Mouse (Mus musculus): ENCODE results near the gene Mapk1.
"Not testable (repeated sequence)": the region's sequence is repeated elsewhere in the genome, so short reads cannot be mapped to it uniquely, and the experiment has no call there.

Gene Mapk1

DNA sequence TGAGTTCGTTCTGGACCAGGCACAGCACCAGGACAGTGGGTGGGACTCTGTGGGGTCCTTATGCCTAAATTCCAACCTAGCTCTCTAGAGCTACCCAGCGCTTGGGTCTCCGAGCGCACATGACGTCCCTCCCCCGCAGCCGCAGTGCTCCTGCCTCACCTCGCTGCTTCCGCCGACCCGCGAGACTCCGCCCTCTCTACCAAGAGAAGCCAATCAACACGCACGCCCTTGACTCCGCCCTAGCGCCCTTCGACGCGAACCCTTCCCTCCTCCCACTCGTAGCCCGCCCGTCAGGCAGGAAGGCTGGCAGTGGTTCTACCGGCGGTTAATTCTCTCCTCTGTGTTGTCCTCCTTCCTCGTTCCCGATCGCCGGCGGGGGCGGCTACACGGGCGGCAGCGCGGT lies at the start of gene Mapk1:
Gene Mapk1, plus strand, starts transcription at position 252 of the 403 bp plus-strand sequence.
- in situ Hi-C loops (cut with MboI; ENCODE audit: low sequenced_read_pairs): no loop called here

DNA sequence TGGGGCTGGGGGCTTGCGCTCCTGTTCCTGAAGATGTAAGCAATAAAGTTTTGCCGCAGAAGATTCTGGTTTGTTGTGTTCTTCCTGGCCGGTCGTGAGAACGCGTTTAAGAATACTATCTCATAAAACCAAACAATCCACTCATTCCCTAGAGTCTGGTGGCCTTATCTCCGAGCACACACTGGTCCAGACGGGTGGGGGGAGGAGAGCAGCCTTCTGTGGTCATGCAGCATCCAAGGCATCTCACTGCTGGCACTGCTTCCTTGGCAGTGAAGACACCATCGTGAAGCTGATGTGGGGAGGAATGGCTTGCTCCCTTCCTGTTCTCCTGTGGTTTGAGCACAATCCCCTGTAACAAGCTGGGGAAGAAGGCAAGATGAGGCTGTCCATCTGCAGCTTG lies 43.6 kb upstream of the Mapk1 start:
- in situ Hi-C loops (cut with MboI; ENCODE audit: low sequenced_read_pairs): no loop called here

DNA sequence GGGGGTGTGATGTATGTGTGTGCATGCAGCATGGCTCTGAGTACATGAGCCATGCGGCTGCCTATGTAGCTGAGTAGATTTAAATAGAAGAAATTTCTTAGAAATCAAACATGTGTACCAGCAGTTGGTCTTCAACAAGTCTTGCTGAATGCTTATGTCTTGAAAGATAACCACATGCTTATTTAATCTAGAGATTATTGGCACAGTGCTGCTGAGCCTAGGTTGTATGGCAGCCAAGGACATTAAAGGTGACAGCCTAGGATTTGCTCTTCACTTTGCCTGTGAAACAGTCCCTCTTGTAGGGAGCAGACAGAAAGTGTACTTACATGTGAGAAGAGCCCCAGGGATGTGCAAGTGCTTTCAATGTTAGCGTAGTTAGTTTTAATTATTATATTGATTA lies 42.1 kb upstream of the Mapk1 start:
- in situ Hi-C loops (cut with MboI; ENCODE audit: low sequenced_read_pairs): no loop called here

DNA sequence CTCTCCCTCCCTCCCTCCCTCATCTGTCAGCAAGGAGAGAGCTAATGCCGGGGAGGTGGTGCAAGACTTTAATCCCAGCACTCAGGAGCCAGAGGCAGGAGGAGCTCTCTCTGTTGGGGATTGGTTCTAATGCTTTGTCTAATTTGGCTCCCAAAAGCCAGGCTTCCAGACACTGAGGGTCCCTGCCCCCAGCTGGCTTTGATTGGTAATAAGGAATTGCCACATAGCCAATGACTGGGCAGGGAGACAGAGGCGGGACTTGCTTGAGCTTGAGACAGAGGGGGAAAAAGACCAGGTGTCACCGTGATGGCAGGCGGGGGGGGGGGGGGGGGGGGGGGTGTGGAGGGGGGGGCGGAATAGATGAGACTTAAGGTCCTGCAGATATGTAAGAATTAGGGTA lies 24.6 kb upstream of the Mapk1 start:
- in situ Hi-C loops (cut with MboI; ENCODE audit: low sequenced_read_pairs): no loop called here

DNA sequence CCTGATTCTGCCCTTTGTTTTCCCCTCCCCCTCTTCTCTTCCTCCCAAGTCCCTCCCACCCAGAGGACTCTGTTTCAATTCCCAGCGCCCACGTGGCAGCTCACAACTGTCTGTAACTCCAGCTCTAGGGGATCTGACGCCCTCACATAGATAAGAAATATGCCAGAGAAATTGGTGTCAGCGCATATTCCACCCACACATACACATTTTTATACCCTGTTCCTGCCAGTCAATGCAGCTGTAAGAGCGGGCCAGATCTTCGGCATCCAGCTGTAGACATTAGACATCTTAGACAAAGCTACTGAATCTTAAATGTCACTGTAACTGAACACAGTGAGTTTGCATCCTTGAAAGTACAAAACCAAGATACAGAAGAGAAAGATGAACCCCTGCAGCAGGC lies 23.3 kb upstream of the Mapk1 start:
- in situ Hi-C loops (cut with MboI; ENCODE audit: low sequenced_read_pairs): no loop called here

DNA sequence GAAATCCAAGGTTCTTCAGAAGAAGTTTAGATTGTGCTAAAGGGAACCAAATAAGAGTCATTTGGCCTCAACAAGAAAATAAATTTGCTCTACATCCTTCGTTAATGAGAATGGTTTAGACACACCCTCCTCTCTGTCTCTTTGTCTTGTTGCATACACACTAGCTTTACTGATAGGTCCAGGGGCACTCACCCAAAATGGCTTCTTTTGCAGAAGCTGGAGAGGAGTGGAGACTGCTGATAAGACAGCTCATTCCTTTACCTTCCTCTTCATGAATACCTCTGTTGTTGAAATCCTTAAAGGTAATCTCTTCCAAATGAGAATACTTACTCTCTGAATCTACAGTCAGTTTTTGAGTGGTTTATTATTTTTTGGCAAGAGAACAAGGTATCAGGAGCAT lies 18.0 kb upstream of the Mapk1 start:
- in situ Hi-C loops (cut with MboI; ENCODE audit: low sequenced_read_pairs): no loop called here

DNA sequence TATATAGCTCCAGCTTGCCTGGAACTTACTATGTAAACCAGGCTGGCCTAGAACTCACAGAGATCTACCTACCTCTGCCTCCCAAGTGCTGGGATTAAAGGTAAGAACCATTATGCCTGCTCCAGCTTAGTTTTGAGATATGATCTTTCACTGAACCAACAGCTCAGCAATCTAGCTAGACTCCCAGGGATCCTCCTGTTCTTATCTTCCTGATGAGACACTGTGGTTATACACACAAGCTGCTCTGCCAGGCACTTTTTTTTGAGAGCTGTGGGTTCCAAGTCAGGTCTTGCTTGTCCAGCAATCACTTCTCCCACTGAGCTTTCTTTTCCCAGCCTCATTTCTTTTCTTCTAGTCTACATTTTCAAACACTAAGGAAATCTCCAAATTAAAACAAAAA lies 16.9 kb upstream of the Mapk1 start:
- in situ Hi-C loops (cut with MboI; ENCODE audit: low sequenced_read_pairs): no loop called here

DNA sequence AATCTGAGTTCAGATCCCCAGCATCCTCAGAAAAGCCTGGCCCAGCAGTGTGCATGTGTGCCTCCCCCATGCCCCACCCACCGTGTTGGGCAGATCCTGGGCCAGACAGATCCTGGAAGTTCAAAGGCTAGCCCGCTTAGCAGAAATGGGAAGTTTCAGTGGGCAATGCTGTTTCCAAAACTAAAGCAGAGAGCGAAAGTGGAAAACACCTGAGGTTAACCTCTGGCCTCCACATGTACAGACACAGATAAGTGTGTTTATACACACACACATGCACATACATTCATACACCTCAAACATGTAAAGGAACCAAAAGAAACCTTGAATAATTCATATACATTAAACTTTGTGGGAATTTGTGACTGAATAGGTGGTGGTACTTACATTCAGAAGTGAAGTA lies 5.1 kb upstream of the Mapk1 start:
- in situ Hi-C loops (cut with MboI; ENCODE audit: low sequenced_read_pairs): no loop called here

DNA sequence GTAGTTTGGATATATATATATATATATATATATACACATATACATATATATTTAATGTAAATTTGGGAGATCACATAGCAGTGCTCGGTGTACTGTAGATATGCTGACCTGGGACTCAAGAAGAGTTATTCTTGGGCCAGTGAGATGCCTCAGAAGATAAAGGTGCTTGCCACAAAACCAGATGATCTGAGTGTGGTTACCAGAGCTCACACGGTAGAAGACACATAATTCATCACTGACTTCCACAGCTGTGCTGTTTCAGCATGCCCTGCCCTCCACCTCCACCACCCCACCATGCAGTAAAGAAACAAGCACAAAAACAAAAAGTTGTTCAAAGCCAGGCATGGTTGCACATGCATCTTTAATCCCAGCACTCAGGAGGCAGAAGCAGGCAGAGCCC lies 4.4 kb upstream of the Mapk1 start:
- in situ Hi-C loops (cut with MboI; ENCODE audit: low sequenced_read_pairs): no loop called here

DNA sequence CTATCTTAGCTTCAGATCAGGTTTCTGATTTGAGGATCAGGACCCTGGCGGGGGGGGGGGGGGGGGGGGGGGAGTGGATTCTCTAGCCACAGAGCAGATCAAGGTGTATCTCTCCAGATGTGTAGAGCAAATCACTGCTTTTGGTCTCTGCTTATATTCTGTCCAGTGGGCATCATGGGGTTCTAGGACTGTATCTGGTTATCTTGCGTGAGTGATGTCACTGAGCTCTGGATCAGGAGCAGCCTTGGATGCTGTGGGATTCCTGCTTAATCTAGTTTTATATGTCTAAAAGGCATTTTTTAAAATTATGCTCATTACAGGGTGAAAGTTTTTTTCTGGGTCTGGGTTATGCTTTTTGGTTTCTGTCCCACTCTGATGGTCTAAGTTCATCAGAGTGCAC lies 546 bp upstream of the Mapk1 start:
- in situ Hi-C loops (cut with MboI; ENCODE audit: low sequenced_read_pairs): no loop called here

DNA sequence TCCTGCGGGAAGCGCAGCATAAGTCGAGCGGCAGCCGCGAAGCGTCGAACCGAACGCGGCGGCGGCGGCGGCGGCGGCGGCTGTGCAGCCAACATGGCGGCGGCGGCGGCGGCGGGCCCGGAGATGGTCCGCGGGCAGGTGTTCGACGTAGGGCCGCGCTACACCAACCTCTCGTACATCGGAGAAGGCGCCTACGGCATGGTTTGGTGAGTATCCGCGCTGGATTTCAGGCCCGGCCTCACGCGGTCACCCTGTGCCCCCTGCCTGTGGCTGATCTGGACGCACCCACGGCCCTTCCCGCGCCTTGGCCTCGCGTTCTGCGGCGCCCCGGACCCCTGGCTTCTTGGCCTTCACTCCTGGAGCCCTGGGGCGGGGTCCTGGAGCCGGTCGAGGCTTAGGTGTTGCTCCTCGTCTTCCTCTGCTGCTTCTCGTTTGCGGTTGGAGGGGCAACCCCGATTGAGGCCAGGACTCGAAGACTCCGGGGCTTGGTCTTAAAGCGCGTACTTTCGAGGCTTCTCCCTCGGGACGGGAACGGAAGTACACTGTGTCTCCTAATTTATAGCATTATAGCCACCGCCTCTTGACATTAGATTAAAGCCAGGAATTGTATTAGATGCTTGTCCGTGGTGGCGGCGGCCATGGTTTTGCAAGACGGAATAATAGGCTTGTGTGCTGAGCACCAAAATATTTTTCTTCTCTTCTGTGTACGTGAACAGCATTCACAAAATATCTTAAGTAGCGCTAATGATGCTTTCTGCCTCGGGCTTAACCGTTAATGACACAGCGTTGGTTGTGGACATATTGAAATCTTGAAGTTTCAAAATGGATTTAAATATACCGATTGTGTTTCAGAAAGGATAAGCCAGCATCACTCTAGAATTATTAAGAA lies 596 bp downstream of the Mapk1 start:
- in situ Hi-C loops (cut with MboI; ENCODE audit: low sequenced_read_pairs): no loop called here

DNA sequence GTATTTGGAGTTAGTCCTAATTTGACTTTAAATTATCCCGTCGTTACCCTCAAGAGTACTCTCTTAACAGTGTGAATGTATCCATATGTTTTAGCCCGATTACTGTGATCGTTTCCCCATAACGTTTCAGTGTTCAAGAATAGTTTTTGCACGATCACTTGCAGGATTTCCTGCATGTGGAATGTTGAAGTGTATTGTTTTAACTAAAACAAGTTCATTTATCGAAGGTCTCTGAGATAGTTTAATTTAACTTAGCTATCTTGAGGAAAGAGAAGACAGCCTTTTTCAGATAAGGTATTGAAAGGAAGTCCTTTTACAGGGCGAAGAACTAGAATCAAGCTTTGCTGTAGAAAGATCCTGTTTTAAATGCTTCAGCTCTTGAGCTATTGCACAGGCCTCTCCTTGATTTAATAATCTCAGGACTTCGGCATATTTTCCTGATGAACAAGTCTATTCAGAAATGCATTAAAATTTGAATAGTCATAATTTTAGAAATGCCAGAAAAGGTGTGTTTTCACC lies 1.3 kb downstream of the Mapk1 start:
- in situ Hi-C loops (cut with MboI; ENCODE audit: low sequenced_read_pairs): no loop called here

DNA sequence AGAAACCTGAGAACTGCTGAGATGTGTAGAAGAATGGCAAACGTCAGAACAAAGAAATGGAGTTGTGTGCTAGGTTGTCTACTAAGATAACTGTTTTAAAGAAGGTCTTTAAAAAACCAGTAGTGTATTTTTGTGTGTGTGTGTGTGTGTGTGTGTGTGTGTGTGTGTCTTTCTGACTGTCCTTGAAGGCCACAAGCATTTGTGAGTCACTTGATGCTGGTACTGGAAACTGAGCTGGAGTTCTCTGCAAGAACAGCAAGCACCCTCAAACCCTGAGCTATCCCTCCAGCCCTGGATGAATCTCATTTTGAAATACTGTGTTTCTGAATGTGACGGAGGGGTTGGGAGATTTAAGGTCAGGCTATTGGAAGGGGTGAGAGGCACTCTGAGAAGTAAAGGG lies 4.1 kb downstream of the Mapk1 start:
- in situ Hi-C loops (cut with MboI; ENCODE audit: low sequenced_read_pairs): no loop called here

DNA sequence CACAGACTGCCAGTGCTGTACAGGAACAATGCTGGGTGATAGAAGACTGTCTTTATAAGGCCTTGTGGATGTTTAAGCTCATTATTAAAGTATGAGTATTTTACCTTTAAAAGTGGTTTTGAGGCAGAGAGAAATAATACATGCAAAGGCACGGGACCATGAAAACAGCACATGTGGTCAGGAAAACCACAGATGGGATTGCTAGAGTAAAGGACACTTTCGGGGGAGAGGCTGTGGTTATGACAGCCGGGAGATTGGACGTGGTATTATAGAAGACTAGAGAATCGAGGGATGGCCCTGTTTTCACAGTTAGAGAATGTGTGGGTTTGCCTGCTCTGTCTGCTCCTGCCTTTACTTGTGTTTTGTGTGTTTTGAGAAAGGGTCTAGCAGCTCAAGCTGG lies 5.7 kb downstream of the Mapk1 start:
- in situ Hi-C loops (cut with MboI; ENCODE audit: low sequenced_read_pairs): no loop called here

DNA sequence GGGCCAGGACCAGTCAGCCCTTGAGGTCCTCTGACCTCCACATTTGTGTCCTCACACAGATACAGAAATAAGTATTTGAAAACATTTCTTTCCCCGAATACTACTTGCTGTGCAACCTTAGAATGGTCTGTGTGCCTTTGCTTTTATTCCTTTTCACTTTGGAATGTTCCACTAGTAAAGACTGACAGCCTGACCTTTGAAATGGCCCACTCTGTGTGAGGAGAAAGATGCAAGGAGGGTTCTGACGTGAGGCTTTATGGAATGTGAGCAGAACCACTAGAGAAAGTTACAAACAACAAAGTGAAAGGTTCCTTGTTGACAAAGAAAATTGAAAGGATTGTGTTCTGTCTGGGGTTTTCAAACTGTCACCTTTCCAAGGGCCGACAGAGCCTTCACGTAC lies 6.8 kb downstream of the Mapk1 start:
- in situ Hi-C loops (cut with MboI; ENCODE audit: low sequenced_read_pairs): no loop called here

DNA sequence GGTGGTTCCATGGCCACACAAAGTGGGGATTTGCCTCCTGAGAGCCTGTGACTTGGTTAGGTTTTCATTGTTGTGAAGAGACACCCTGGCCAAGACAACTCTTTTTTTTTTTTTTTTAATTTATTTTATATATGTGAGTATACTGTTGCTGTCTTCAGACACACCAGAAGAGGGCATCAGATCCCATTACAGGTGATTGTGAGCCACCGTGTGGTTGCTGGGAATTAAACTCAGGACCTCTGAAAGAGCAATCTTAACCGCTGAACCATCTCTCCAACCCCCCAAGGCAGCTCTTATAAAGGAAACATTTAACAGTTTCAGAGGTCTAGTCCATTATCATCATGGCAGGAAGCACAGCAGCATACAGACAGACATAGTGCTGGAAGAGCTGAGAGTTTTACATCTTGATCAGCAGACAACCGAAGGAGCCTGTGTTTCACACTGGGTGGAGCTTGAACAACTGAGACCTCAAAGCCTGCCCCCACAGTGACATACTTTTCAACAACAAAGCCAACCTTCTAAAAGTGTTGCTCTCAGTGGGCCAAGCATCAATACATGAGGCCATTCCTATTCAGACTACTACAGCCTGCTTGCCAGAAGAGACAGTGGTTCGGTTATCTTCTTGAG lies 11.4 kb downstream of the Mapk1 start:
- in situ Hi-C loops (cut with MboI; ENCODE audit: low sequenced_read_pairs): no loop called here

DNA sequence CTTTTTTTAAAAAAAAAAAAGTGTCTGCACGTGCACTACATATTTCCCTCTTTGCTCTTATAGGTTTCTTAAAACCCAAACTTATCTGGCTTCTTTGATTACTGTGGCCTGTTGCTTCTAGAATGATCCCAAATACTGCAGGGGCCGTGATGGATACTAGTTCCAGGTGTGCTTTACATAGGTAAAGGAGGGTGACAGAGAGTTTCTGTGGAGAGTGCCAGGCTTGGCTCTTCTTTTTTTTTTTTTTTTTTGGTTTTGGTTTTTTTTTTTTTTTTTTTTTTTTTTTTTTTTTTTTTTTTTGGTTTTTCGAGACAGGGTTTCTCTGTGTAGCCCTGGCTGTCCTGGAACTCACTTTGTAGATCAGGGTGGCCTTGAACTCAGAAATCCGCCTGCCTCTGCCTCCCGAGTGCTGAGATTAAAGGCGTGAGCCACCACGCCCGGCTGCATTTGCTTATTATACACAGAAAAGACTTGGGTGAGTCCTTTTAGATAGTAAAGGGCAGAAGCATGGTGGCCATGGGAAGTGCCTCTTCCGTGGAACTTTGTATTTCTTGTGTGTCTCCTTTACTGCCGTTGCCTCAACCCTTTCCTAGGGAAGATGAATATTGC lies 13.0 kb downstream of the Mapk1 start:
- in situ Hi-C loops (cut with MboI; ENCODE audit: low sequenced_read_pairs): not testable (repeated sequence)

DNA sequence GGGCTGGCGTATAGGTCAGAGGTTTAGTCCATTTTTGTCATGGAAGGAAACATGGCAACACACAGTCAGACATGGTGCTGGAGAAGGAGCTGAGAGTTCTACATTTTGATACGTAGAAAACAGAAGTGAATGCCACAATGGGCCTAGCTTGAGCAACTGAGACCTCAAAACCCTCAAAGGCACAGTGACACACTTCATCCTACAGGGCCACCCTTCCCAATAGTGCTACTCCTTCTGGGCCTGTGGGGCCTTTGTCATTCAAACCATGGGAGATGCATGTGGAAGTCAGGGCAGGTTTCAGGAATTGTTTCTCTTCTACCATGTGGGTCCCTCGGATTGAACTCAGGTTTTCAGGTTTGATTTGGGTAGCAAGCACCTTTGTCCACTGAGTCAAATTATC lies 17.9 kb downstream of the Mapk1 start:
- in situ Hi-C loops (cut with MboI; ENCODE audit: low sequenced_read_pairs): no loop called here

DNA sequence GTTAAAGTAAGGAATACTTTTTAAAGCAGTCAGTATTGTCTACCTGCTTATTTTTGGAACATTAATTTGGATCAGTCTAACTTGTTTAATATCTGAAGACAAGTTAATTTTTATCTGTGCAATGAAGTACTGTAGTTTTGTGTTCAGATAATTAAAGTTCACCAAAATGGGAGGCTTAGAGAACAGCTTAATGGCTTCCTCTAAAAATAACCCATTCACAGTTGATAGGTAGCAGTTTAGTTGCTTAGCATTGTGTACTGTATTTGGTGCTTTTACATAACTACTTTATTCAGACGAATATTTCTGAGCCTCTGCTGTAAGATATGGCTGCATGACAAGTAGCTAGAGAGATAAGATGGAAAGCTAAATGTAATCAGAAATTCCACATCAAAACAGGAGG lies 23.9 kb downstream of the Mapk1 start:
- in situ Hi-C loops (cut with MboI; ENCODE audit: low sequenced_read_pairs): no loop called here

DNA sequence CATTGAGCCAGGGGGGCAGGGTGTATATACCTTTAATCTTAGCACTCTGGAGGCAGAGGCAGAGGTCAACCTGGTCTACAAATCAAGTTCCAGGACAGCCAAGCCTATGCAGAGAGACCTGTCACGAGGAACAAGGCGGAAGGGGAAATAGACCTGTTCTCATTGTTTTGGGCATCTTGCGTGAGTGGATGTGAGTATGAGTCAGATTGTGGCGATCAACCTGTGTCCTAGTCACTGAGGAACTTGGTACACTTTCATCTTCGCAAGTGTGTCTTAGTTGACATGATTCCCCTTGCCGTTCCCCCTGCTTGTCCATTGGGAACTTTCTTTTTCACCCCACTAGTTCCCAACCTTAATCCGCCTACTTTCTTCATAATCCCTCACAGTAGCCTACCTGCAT lies 26.9 kb downstream of the Mapk1 start:
- in situ Hi-C loops (cut with MboI; ENCODE audit: low sequenced_read_pairs): no loop called here

DNA sequence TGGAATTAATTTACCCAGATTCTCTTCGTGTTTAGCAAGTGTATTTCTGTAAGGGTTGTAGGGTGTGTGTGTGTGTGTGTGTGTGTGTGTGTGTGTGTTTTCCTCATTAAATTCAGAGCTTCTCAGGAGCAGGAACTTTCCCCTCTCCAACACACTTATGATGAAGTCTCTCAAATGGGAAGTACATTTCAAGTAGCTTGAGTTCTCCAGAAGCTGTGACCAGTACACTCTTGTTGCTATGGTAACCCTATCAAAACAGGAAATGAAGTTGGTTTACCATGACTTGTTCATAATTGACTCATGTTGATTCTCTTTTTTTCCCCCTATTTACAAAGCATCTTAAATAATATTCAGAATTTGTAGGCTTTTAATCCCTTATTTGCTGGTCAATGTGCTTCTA lies 29.4 kb downstream of the Mapk1 start:
- in situ Hi-C loops (cut with MboI; ENCODE audit: low sequenced_read_pairs): no loop called here

All from CH12F3 (cell line).